Mouse (Mus musculus) embryonic facial prominence, embryonic 14.5 days (tissue): ENCODE measurements around the gene Larp7. TPM values are rescaled to one million over a fixed set of nuclear protein-coding genes. Genes with fewer than 3 reads are reported as not detected.

Source experiments
- ATAC-seq: fragments of 200-750 bp; cut with Nextera tagmentation; 2 replicates; pipeline ENCODE4 v1.8.0; 2017; ENCODE audit warnings: low read depth, moderate number of reproducible peaks, moderate TSS enrichment
- DNase-seq: peaks from one replicate; pipeline ENCODE4 v3.0.0-alpha.2; 2015; ENCODE audit warnings: low spot score
- H3K27ac ChIP-seq: fragments of 300-500 bp; sonication (generic); replicated peaks from 2 replicates; pipeline ENCODE4 v1.5.1; 2014; ENCODE audit warnings: low read depth, mild to moderate bottlenecking, low read length, moderate library complexity
- H3K27me3 ChIP-seq: fragments of 300-500 bp; sonication (generic); replicated peaks from 2 replicates; pipeline ENCODE4 v1.6.1; 2014; ENCODE audit warnings: low read length; ENCODE audit not compliant: control insufficient read depth, insufficient read depth
- H3K36me3 ChIP-seq: fragments of 300-500 bp; sonication (generic); 2 replicates; pipeline ENCODE4 v1.6.1; 2014; ENCODE audit warnings: low read length, mixed read lengths; ENCODE audit not compliant: control insufficient read depth, insufficient read depth
- H3K4me1 ChIP-seq: fragments of 300-500 bp; sonication (generic); 2 replicates; pipeline ENCODE4 v1.6.1; 2014; ENCODE audit warnings: antibody characterized with exemption, low read length; ENCODE audit not compliant: control insufficient read depth, insufficient read depth
- H3K4me2 ChIP-seq: fragments of 300-500 bp; sonication (generic); 2 replicates; pipeline ENCODE4 v1.6.1; 2014; ENCODE audit warnings: low read depth, mild to moderate bottlenecking, low read length, moderate library complexity, mixed read lengths
- H3K4me3 ChIP-seq: fragments of 300-500 bp; sonication (generic); 2 replicates; pipeline ENCODE4 v1.5.1; 2014; ENCODE audit warnings: low read depth, mild to moderate bottlenecking, low read length
- H3K9ac ChIP-seq: fragments of 300-500 bp; sonication (generic); 2 replicates; pipeline ENCODE4 v1.6.1; 2014; ENCODE audit warnings: low read depth, mild to moderate bottlenecking, low read length, moderate library complexity, mixed read lengths
- H3K9me3 ChIP-seq: fragments of 300-500 bp; sonication (generic); 2 replicates; pipeline ENCODE4 v1.6.1; 2016; ENCODE audit warnings: low read length; ENCODE audit not compliant: control insufficient read depth
- WGBS: fragments of 180-500 bp; shearing (Covaris S2); extraction: QIAGEN DNeasy Blood & Tissue Kit; methylation state at CpG from one replicate; pipeline ENCODE4 v1.1.7; 2014; 5-methylcytosine and 5-hydroxymethylcytosine counted together
- polyA plus RNA-seq: library from polyadenylated mRNA; unstranded; fragments of >200 nt; fragmentation: Nextera tagmentation; extraction: Ambion mirVana; gene quantifications from 2 replicates; pipeline ENCODE4 v1.2.1, GENCODE M21; 2014

Gene Larp7
- 49.9 and 53.8 TPM in 2 replicates for polyA plus RNA-seq

DNA sequence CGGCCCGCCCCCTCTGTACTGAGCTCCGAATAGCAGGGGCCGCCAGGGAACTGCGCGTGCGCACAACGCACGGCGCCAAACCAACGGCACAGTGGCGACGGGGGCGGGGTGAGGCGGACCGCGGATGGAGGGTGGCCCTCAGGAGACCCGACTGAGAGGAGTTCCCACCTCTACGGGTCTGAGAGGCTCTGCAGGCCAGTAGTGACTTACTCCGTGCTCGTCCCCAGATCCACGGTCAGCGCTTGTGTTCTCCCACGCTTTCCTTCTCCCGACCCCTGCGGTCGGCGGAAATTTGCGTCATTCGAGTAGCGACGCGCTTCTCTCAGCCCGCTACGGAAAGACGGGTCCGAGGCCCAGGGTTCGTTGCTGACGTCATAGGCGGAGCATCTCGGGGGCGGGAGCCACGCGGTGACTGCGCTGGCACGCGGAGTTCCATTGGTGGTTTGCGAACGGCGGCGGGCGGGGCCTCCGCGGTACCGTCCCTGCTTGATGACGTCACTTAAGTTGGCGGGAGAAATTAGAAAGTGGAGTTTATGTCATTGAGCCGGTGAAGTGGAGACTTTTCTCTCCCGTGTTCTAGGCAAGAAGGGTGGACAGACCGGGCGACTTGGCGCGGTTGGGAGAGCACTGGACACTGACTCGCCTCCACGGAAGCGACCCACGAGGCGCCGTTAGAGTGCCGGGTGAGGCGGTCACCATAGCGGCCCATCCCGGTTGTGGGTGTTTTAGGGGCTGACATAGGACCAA, at the start of gene Larp7, which contains the start of gene Zgrf1:
Larp7 (minus strand) TSS at position 377 of the 747 bp plus-strand sequence.
Zgrf1 (plus strand) TSS at position 517 of the 747 bp plus-strand sequence.
- Histone ChIP-seq H3K4me3 (peak within 1 kb of the TSS; percentile 82), H3K9me3 (no peaks in the 10 kb centered on the region), H3K27me3 (no peaks in the 10 kb centered on the region), H3K9ac (peak within 1 kb of the TSS; percentile 84), H3K4me1 (0 out of 2 replicates have a peak, but pooled peaks cover 2% of the 10 kb centered on the region), H3K27ac (peak within 1 kb of the TSS; percentile 95), H3K36me3 (peaks cover 15% of the 10 kb centered on the region; the same call in 1 of the 2 replicates), H3K4me2 (peak within 1 kb of the TSS; percentile 73)
- ATAC-seq: peak; percentile 99
- WGBS: 0% methylated on average over 46 of the region's 73 CpGs
- peak; percentile 99 for DNase-seq

DNA sequence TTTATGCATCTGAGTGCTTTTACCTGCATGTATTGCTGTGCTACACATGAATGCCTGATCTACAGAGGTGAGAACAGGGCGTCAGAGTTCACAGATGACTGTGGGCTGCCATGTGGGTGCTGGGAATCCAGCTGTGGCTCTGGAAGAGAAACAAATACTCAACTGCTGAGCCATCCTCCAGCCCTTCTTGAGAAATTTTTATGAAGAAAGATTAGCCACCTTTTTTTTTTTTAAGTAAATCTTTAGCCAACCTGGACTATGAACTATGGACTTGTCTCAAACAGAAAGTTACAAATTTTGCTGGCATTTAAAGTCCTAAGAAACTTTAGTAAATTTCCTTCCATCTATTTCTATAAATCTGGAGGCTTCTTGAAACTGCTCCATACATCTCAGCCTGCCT, 44.0 kb upstream of the Larp7 start:
- no peak for DNase-seq
- WGBS: 91% methylated on average over 1 of the region's 1 CpGs
- Histone ChIP-seq H3K4me2 (no peak overlapping the region), H3K4me1 (no peaks in the 10 kb centered on the region), H3K9me3 (no peaks in the 10 kb centered on the region), H3K27ac (no peak overlapping the region), H3K27me3 (no peaks in the 10 kb centered on the region), H3K4me3 (no peak overlapping the region), H3K9ac (no peak overlapping the region), H3K36me3 (peaks cover 35% of the 10 kb centered on the region)
- no peak for ATAC-seq

DNA sequence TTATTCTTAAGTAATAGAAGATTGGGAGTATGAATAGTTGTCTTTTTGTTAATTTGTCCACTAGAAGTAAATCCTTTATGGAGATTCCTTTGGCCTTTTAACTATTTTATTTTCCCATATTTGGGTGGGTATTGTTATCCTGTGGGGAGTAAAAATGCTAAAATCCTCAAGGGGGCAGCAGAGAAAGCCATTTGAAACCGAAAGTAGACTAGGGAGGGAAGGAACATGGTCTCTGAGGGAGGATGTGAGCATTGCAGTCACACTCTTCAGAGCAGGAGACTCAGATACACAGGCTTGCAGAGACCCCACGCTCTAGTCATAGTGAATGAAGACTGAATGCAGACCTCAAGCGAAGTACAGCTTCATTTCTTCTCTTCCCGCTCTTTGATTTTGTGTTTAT, 19.4 kb upstream of the Larp7 start:
- WGBS: 66% methylated on average over 4 of the region's 4 CpGs
- ATAC-seq: no peak
- H3K4me2 ChIP-seq: no peak overlapping the region
- H3K4me3 ChIP-seq: no peak overlapping the region
- H3K27me3 ChIP-seq: no peaks in the 10 kb centered on the region
- H3K9me3 ChIP-seq: no peaks in the 10 kb centered on the region
- no peak overlapping the region for H3K9ac ChIP-seq
- peak; percentile 36 for DNase-seq
- H3K4me1 ChIP-seq: no peaks in the 10 kb centered on the region
- H3K36me3 ChIP-seq: peaks cover 29% of the 10 kb centered on the region
- no peak overlapping the region for H3K27ac ChIP-seq

DNA sequence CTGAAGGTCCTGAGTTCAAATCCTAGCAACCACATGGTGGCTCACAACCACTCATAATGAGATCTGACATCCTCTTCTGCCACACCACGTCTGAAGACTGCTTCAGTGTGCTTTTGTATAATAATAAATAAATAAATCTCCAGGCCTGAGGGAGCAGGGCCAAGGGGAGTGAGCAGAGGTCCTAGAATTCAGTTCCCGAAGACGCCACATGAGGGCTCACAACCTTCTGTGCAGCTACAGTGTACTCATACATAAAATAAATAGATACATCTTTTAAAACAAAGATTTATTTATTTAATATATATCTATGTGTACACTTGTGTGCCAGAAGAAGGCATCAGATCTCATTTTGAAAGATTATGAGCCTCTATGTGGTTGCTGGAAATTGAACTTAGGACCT, 12.0 kb upstream of the Larp7 start:
- Histone ChIP-seq H3K36me3 (peaks cover 36% of the 10 kb centered on the region), H3K27ac (no peak overlapping the region), H3K4me1 (no peaks in the 10 kb centered on the region), H3K4me3 (no peak overlapping the region), H3K9ac (no peak overlapping the region), H3K4me2 (no peak overlapping the region), H3K27me3 (no peaks in the 10 kb centered on the region), H3K9me3 (no peaks in the 10 kb centered on the region)
- 83% methylated on average over 3 of the region's 3 CpGs for WGBS
- DNase-seq (no peak), ATAC-seq (no peak)

DNA sequence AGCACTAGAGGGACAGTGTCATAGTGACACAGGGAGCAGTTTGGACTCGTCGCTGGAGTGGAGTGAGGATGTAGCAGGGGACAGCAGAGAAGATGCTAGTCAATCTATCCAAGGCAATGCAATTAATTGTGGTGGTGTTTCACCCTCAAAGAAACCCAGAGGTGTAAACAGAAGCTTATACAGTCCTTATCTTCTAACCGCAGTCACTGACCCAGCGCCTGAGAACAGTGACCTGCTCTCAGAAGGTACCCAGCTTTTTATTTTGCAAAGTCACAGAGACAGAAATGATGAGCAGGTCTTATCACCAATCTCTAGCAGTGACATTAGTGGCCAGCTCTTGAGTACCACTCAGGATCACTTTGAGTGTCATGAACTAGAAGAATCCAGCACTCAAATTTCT, 9.8 kb upstream of the Larp7 start:
- no peak overlapping the region for H3K27ac ChIP-seq
- H3K4me1 ChIP-seq: no peaks in the 10 kb centered on the region
- no peaks in the 10 kb centered on the region for H3K27me3 ChIP-seq
- no peak for ATAC-seq
- H3K9me3 ChIP-seq: no peaks in the 10 kb centered on the region
- H3K36me3 ChIP-seq: peaks cover 39% of the 10 kb centered on the region
- no peak overlapping the region for H3K4me3 ChIP-seq
- WGBS: 93% methylated on average over 4 of the region's 4 CpGs
- DNase-seq: no peak
- H3K9ac ChIP-seq: no peak overlapping the region
- H3K4me2 ChIP-seq: no peak overlapping the region

DNA sequence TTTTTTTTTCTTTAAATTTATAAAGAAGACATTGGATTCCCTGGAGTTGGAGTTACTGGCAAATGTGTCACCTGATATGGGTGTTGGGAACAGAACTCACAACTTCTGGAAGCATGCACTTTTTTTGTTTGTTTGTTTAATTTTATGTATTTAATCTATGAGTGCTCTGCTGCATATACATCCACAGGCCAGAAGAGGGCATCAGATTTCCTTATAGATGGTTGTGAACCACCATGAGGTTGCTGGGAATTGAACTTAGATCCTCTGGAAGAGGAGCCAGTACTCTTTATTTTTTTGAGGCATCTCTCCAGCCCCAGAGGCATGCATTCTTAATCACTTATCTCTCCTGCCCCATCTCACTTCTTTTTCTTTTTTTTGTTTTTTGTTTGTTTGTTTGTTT, 5.1 kb upstream of the Larp7 start:
- Histone ChIP-seq H3K27me3 (no peaks in the 10 kb centered on the region), H3K36me3 (peaks cover 35% of the 10 kb centered on the region), H3K9ac (no peak overlapping the region), H3K4me3 (no peak overlapping the region), H3K9me3 (no peaks in the 10 kb centered on the region), H3K4me1 (0 out of 2 replicates have a peak, but pooled peaks cover 2% of the 10 kb centered on the region), H3K4me2 (no peak overlapping the region), H3K27ac (no peak overlapping the region)
- DNase-seq: no peak
- no peak for ATAC-seq

DNA sequence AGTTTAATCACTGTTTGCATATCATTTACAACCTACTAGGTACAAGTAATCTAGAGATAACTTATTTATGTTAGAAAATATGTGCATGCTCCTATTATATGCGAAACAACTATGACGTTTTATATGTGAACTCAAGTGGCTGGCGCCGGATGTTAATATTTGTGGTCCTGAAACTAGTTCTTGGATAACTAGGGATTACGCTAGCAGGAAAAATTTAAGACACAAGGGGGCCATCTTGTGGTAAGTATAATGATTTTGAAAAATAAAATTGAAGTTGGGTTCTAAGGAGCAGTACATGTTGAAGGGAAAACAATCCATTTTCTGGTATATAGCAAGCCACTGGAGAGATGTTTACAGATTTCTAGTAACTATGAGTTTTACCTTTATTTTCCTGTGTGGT, 1.6 kb upstream of the Larp7 start:
- H3K4me1 ChIP-seq: 0 out of 2 replicates have a peak, but pooled peaks cover 2% of the 10 kb centered on the region
- 45% methylated on average over 5 of the region's 5 CpGs for WGBS
- H3K27ac ChIP-seq: no peak overlapping the region
- H3K9me3 ChIP-seq: no peaks in the 10 kb centered on the region
- peaks cover 16% of the 10 kb centered on the region; the same call in 1 of the 2 replicates for H3K36me3 ChIP-seq
- ATAC-seq (no peak), DNase-seq (peak; percentile 63)
- no peaks in the 10 kb centered on the region for H3K27me3 ChIP-seq
- H3K9ac ChIP-seq: no peak overlapping the region
- peak overlapping the region; percentile 68 for H3K4me2 ChIP-seq
- H3K4me3 ChIP-seq: peak overlapping the region; percentile 82

DNA sequence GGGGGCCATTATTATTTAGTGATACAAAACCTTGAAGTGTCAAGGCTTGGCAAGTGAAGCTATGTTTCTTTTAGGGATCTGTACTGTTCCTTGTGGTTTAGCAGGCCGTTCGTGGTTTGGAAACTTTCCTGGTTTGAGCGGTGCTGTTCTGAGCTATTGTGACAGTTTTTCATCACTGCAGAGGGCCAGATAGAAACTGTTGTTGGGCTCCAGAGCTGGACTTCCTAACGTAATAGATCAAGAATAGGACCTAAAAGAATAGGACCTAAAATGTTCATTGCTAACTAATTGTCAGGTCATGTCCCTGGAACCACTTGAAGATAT, 533 bp upstream of the Larp7 start:
- H3K9me3 ChIP-seq: no peaks in the 10 kb centered on the region
- WGBS: 4% methylated on average over 4 of the region's 4 CpGs
- H3K9ac ChIP-seq: peak overlapping the region; percentile 84
- peak overlapping the region; percentile 95; the same call in 1 of the 2 replicates for H3K27ac ChIP-seq
- DNase-seq (peak; percentile 3), ATAC-seq (0 out of 2 replicates have a peak, but pooled peaks have one; percentile 0)
- peak overlapping the region; percentile 68 for H3K4me2 ChIP-seq
- H3K36me3 ChIP-seq: peaks cover 15% of the 10 kb centered on the region; the same call in 1 of the 2 replicates
- H3K4me1 ChIP-seq: 0 out of 2 replicates have a peak, but pooled peaks cover 2% of the 10 kb centered on the region
- H3K27me3 ChIP-seq: no peaks in the 10 kb centered on the region
- peak overlapping the region; percentile 82 for H3K4me3 ChIP-seq
